Mouse (Mus musculus) heart, postnatal 36 days (tissue): ENCODE data around the gene Kif6. TPM values are rescaled to one million over a fixed set of nuclear protein-coding genes. Genes with fewer than 3 reads are reported as not detected.

ENCODE experiments used
- DNase-seq, 2 experiments: peaks; one replicate each; pipeline ENCODE4 v3.0.0; 2021 to 2022
- intact Hi-C: fragments of 180-260 bp; cut with DNase I; formaldehyde crosslinking; loops from one replicate; pipeline ENCODE4 v1.15.1; 2025
- total RNA-seq, 2 experiments: library from RNA; stranded (reverse); gene quantifications; 2 replicates each; pipeline ENCODE4 v1.2.3; 2021

The Kif6 gene
- total RNA-seq, 2 experiments from 2014 or later: 2.1 to 2.2 TPM

DNA sequence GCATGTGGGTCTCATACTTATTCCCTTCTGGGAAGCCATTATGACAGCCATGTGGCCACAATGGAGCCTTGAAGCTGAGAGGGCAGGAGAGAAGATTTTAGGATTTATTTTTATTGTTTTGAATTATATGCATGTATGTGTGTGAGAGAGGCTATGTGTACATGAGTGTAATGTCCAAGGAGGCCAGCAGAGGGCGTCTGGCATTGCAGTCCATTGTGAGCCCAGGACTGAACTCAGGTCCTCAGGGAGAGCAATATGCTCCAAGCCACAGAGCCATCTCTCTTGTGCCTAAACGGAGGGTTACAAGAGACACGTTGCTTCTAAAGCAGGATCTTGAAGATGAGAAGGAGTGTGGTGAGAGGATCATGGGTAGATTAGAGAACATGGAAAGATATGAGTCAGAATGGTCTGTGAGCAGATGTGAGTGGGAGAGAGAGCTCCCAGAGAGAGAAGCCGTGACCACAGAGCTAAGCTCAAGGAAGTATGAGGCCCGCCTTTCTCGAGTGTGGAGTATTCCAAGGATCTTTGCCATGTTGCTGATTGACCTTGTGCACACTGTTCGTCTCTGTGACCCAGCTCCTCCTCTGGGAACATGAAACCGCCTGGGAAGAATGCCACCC, 268.3 kb downstream of the Kif6 start:
- DNase-seq: no peak

DNA sequence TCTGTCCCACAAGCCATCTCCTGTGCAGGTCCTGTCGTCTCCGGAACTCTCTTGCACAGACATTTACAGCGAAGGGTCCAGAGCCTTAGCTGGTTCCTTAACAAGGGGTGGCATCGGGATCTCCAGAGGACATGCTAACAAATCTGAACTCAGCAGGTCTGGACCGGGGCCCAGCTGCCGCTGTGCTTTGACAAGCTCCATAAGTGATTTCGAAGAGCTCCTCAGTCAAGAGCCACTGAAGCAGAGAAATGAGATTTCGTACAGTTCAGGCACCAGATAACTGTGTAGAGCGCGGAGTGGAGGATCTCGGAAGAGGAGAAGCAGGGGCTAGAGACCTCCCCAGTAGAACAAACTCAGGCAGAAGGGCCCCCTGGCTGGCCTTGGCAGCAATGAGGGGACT, 270.1 kb downstream of the Kif6 start:
- intact Hi-C loops: no loop called here
- no peak for DNase-seq

More for the DNA sequence above, 268.3 kb downstream of the Kif6 start:
- intact Hi-C loops: no loop called here

- DNase-seq: no peak
- intact Hi-C loops: no loop called here
These were observed 274.7 kb downstream of the Kif6 start for GRCm38 (mm10) chr17:49889629-49890028.

- intact Hi-C loops: no loop called here
- no peak for DNase-seq
These were observed 275.9 kb downstream of the Kif6 start for GRCm38 (mm10) chr17:49890861-49891260.

DNA sequence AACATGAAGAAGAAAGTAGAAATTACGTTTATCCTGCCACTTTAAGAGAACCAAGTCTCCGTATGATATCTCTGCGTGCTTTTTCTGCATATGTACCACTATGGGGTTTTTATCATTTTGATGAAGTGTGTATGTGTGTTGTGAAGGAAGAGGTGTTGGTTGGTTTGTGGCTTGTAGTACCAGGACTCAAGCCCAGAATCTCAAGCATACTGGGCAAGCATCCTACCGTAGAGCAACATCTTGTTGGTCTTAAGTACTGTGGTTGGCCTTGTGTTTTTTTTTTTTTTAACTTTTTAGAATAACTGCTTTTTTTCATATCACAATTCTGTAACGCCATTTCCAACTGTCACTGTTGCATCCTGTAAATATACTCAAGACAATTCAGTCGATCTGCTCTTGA, 277.5 kb downstream of the Kif6 start:
- no peak for DNase-seq
- intact Hi-C loops: no loop called here

- DNase-seq: no peak
- intact Hi-C loops: no loop called here
These were observed 279.5 kb downstream of the Kif6 start for GRCm38 (mm10) chr17:49894471-49894870.

- intact Hi-C loops: loop anchor here (1.0 to 2.0 kb wide), 3 partner anchors 370 to 500 kb away; no protein-coding TSS in a partner anchor
- DNase-seq: peak; percentile 72 to 83
These were observed 284.0 kb downstream of the Kif6 start for GRCm38 (mm10) chr17:49898849-49899331.

GRCm38 (mm10) chr17:49902613-49903012, 287.7 kb downstream of the Kif6 start:
- intact Hi-C loops: no loop called here

DNA sequence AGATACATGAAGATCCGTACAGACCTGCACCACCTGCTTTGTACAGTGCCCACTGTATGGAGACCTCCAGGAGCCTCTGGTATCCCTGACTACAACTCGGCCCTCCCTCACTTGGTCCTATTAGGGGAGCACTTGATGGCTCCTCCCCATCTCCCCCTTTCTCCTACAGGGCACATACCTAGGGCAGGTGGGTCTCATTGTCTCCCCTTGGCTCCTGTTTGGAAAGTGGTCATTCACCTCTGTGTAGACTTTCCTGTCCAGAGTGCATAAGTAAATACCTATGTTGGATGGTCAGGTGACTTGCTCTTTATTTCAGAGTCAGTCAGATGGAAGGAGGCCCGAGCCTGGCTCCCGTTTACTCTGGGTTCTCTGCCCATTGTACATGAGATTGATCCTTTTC, 308.5 kb downstream of the Kif6 start:
- no peak for DNase-seq
- intact Hi-C loops: no loop called here

More at GRCm38 (mm10) chr17:49902613-49903012, 287.7 kb downstream of the Kif6 start:
- no peak for DNase-seq

GRCm38 (mm10) chr17:49927611-49928010, 312.7 kb downstream of the Kif6 start:
- no peak for DNase-seq
- intact Hi-C loops: no loop called here

DNA sequence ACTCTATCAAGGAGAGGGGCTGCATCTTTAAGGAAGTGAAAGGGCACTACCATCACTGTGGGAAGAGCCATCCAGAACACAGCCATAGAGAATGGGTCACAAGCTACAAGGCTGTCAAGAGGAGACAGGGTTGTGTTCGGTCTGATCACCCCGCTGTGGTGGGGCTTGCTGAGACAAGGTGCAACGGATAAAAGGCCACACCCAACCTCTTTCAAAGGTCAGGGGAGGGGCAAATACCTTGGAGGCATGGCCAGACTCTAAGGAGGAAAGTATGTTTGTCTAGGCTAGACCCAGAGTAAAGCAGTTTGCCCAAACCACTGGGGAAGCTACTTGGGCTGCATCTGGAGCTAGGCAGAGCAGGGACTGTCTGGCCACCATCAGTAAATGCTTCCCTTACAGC, 318.9 kb downstream of the Kif6 start:
- intact Hi-C loops: no loop called here
- DNase-seq: no peak

DNA sequence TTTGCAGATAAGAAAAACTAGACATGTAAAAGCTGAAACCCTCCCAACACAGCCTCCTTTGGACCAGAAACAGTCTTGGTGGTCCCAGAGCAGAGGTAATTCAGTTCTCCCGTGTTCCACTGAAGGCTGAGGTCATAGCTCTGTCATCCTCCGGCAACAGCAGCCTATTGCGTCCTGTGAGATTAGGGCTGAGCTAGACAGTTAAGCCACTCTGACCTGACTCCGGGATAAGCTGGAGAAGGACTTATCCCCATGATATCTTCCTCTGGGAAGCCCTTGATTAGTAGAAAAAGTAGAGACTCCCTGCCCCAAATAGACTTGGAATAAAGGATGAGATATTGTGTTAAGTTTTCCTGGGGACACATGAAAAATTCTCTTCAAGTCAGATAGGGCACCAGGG, 319.6 kb downstream of the Kif6 start:
- DNase-seq: no peak
- intact Hi-C loops: no loop called here

GRCm38 (mm10) chr17:49935602-49936205, 320.8 kb downstream of the Kif6 start:
- peak; percentile 73 to 82 for DNase-seq
- intact Hi-C loops: loop anchor here (1.0 to 5.0 kb wide), 3 partner anchors 302 to 859 kb away; partner anchors contain the start of gene Dazl

DNA sequence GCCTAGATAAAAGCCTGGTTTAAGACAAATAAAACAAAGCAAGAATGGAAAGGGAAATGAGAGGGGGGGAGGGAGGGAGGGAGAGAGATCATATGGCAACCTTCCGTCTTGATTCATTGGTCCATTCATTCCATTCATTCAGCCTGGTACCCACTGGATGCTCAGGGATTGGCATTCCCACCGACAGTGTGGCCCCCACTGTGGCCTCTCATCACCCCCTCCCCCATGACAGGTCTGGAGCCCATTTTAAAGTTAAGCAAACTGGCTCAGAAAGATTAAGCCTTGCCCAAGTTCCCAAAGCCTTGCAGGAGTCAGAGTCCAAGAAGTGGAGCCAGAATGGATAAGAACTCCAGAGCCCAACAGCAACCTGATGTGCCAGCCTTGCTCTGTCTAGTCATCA, 321.3 kb downstream of the Kif6 start:
- intact Hi-C loops: loop anchor here (1.0 to 5.0 kb wide), 3 partner anchors 301 to 859 kb away; partner anchors contain the start of gene Dazl
- DNase-seq: no peak

GRCm38 (mm10) chr17:49939146-49939545, 324.2 kb downstream of the Kif6 start:
- intact Hi-C loops: loop anchor here (5.0 kb wide), 1 partner anchor 353 kb away; the partner anchor contains the start of gene Dazl
- no peak for DNase-seq

GRCm38 (mm10) chr17:49942674-49943073, 327.7 kb downstream of the Kif6 start:
- no peak for DNase-seq
- intact Hi-C loops: no loop called here

DNA sequence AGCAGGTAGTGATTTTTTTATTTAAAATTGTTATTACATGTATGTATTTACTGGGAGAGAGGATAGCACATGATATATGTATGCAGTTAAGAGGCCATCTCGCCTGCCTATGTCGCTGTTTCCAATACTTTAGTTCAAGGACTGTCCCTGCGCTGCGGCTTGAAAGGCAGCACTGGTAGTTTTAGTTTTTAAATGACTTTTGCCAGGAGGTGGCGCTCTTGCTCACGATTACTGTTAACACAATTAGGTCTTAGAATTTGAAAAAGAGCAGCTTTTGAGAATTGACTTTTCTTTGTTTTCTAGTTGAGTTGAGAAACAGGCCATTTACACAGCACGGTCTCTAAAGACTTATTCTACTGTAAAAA, 336.5 kb downstream of the Kif6 start:
- DNase-seq: peak; percentile 82 to 89
- intact Hi-C loops: loop anchor here (1.0 to 5.0 kb wide), 4 partner anchors 15 to 846 kb away; no protein-coding TSS in a partner anchor

DNA sequence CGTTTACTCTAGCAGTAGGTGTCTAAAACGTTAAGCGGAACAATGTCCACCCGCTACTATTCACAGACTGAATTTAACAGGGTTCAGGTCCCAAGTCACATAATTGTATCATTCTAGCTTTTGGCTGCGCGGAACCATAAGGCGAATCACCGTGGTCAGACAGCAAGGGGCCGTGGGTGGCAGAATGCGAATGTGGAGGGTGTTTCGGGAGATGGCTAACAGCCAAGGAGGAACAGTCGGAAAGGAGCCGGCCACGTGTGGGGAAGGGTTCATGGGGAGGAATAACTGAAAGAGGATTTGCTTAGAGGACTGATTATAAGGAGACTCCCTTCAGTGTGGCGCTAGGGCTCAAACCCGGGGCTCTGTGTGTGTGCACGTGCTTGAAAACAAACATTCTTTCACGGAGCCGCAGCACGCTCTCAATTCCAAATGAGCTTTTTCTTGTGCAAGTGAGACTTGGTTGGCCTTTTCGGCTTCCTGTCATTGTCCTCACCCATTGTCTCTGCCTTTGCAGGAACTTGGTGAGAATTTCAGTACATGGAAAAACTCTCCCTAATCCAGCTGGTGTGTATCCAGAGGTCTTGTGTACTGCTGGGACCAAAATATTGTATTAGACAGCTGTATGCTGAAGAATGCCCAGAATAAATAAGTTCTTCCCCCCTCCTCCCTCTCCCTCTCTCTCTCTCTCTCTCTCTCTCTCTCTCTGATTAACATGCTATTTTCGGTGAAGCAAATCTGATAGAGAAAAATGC, 337.1 kb downstream of the Kif6 start:
- DNase-seq: peak; percentile 40 to 46
- intact Hi-C loops: loop anchor here (1.0 to 5.0 kb wide), 4 partner anchors 15 to 845 kb away; no protein-coding TSS in a partner anchor

DNA sequence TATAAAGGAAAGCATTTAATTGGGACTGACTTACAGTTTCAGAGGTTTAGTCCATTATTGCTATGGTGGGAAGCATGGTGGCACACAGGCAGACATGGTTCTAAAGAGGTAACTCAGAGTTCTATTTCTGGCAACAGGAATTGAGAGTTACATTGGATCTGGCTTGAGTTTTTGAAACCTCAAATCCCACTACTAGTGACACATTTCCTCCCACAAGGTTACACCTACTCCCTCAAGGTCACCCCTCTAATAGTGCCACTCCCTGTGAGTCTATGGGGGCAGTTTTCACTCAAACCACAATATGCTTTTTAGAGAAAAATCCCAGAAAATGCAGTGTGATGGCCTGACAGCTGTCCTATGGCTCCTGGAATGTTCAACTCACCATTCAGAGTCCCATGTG, 344.1 kb downstream of the Kif6 start:
- intact Hi-C loops: no loop called here
- DNase-seq: no peak
